ENCODE assay signal across 9 mouse cellular contexts in genomic region chr5:97697581-97698134, GRCm38 (mm10).
A peak's percentile ranks its signal among the peaks of the same experiment; 100 is the strongest.
DNase-seq lines count a peak whose midpoint lies in the region; ATAC-seq and TF ChIP-seq lines count a peak whose summit lies in the region.
"Had no signal": no experiment of that assay in that cellular context is flagged by ENCODE, and none has a peak within 500 bp of the region (broad histone marks: within the 10 kb centered on the region; RNA-seq: fewer than 3 reads in every experiment).

No protein-coding gene starts in this region.

- no peak for TF ChIP-seq CTCF in forebrain, postnatal 0 days (IDR thresholded peaks at IDR 0.05; ENCODE audit: low read depth)

- H3K4me1 ChIP-seq in forebrain, postnatal 0 days (ENCODE audit: insufficient read depth) = no peaks in the 10 kb centered on the region
- H3K4me1 ChIP-seq: liver, embryonic 13.5 days had no signal

- peak; percentile 4 to 33 for DNase-seq in left cerebral cortex, postnatal 10 days (ENCODE audit: extremely low spot score in 1 of 2, low spot score in 2 of 2)
- DNase-seq in left cerebral cortex, adult 18-20 months (ENCODE audit: low spot score in 2 of 2) = no peak
- DNase-seq in brain, adult 2 months (ENCODE audit: low read depth, low spot score) = peak; percentile 24
- DNase-seq in forebrain, postnatal 0 days = peak; percentile 56
- DNase-seq in kidney, postnatal 25 days = peak; percentile 31 to 50
- no peak for DNase-seq in yolk sac, embryonic 10.5 days (ENCODE audit: low spot score)
- DNase-seq: liver, embryonic 13.5 days had no signal

- H3K4me2 ChIP-seq in forebrain, postnatal 0 days (ENCODE audit: low read depth) = no peak overlapping the region
- H3K4me2 ChIP-seq: liver, embryonic 13.5 days had no signal

- WGBS in forebrain, postnatal 0 days = 15% methylated on average over 8 of the region's 8 CpGs

- intact Hi-C loops in left cerebral cortex, postnatal 10 days (cut with DNase I) = no loop called here

- peak; percentile 45; the same call in 1 of the 2 replicates for ATAC-seq in forebrain, postnatal 0 days
- ATAC-seq in granulocyte monocyte progenitor cell, adult 5-6 weeks (replicated peaks; ENCODE audit: poor library complexity, severe bottlenecking) = no peak

- H3K36me3 ChIP-seq in forebrain, postnatal 0 days (ENCODE audit: insufficient read depth) = no peaks in the 10 kb centered on the region
- H3K36me3 ChIP-seq: liver, embryonic 13.5 days had no signal

- no peaks in the 10 kb centered on the region for H3K27me3 ChIP-seq in forebrain, postnatal 0 days (ENCODE audit: insufficient read depth, low read length)
- H3K27me3 ChIP-seq: liver, embryonic 13.5 days had no signal

- no peaks in the 10 kb centered on the region for H3K9me3 ChIP-seq in forebrain, postnatal 0 days (ENCODE audit: low read length)
- H3K9me3 ChIP-seq: liver, embryonic 13.5 days had no signal

- H3K9ac ChIP-seq in forebrain, postnatal 0 days = no peak overlapping the region
- H3K9ac ChIP-seq: liver, embryonic 13.5 days had no signal

- H3K4me3 ChIP-seq in forebrain, postnatal 0 days (ENCODE audit: low read depth, low read length) = no peak overlapping the region
- H3K4me3 ChIP-seq: erythroblast, embryonic 14.5 days; liver, embryonic 13.5 days had no signal

- no peak overlapping the region for H3K27ac ChIP-seq in forebrain, postnatal 0 days (ENCODE audit: low read depth, low read length)
- H3K27ac ChIP-seq: liver, embryonic 13.5 days had no signal

Comparison
In these comparisons a context has a peak if more than half of its experiments do, and no peak if none do; other contexts are left out.
1. DNase-seq: peak in left cerebral cortex, postnatal 10 days (2 of 2), brain, adult 2 months (single experiment), forebrain, postnatal 0 days (single experiment) and kidney, postnatal 25 days (2 of 2); none in left cerebral cortex, adult 18-20 months (0 of 2) and yolk sac, embryonic 10.5 days (single experiment).